Comparison of ENCODE assay signal across 15 mouse cellular contexts in the genomic region with DNA sequence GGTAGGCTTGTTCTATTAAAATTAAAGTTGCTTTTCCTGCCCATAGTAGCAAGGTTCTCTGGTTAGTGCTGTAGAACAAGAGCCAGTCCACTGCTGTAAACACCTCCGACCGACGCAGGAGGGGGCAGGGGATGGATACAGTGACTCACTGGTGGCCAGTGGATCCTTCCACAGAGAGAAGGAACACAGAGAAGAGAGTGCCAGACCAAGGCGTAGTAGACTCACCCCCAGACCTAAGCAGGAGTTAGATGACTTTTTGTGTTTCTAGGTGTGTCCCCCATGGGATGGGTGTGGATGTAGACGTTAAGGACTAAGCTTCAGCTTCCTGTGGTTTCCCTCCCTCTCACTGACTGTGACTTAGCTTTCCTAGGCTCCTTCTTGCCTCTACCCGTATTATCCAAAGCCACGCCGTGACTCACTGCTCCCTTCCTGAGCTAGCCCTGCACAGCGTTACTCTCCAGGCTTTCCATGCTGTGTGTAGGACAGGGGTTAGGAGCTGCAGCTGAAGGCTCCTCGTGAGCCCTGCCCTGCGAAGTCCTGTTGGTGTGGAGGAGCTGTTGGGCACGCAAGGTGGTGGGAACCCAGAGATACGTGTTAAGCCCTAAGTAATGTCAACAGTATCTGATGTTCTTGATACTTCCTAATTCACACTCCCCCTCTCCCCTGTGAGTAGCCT. TPM values are rescaled to one million over a fixed set of nuclear protein-coding genes. Genes with fewer than 3 reads are reported as not detected.
DNase-seq lines count a peak whose midpoint lies in the region; ATAC-seq and TF ChIP-seq lines count a peak whose summit lies in the region.
"Had no signal": no experiment of that assay in that cellular context is flagged by ENCODE, and none has a peak within 500 bp of the region (broad histone marks: within the 10 kb centered on the region; RNA-seq: fewer than 3 reads in every experiment).

No protein-coding gene starts in this region.

- no peaks in the 10 kb centered on the region for H3K27me3 ChIP-seq in heart, embryonic 12.5 days (replicated peaks)
- H3K27me3 ChIP-seq in megakaryocyte, embryonic 14.5 days (replicated peaks) = no peaks in the 10 kb centered on the region
- H3K27me3 ChIP-seq in myocyte (ENCODE audit: control insufficient read depth, insufficient read depth, insufficient read length) = no peaks in the 10 kb centered on the region
- H3K27me3 ChIP-seq: neural tube, embryonic 12.5 days had no signal

- no peaks in the 10 kb centered on the region for H3K36me3 ChIP-seq in heart, embryonic 12.5 days
- peaks cover 60% of the 10 kb centered on the region for H3K36me3 ChIP-seq in megakaryocyte, embryonic 14.5 days (replicated peaks; ENCODE audit: low read length)
- no peaks in the 10 kb centered on the region for H3K36me3 ChIP-seq in myocyte (ENCODE audit: control insufficient read depth, insufficient read depth)
- H3K36me3 ChIP-seq: neural tube, embryonic 12.5 days had no signal

- H3K9ac ChIP-seq in heart, embryonic 12.5 days = 0 out of 2 replicates have a peak overlapping the region, but pooled peaks have one; percentile 11
- H3K9ac ChIP-seq: neural tube, embryonic 12.5 days had no signal

- no peak overlapping the region for H3K4me2 ChIP-seq in heart, embryonic 12.5 days
- H3K4me2 ChIP-seq in myocyte (ENCODE audit: low read depth) = peak overlapping the region; percentile 72
- H3K4me2 ChIP-seq: neural tube, embryonic 12.5 days had no signal

- H3K4me3 ChIP-seq in heart, embryonic 12.5 days = no peak overlapping the region
- H3K4me3 ChIP-seq in megakaryocyte, embryonic 14.5 days (replicated peaks) = peak overlapping the region; percentile 82
- no peak overlapping the region for H3K4me3 ChIP-seq in myocyte
- H3K4me3 ChIP-seq: embryonic facial prominence, embryonic 10.5 days; neural tube, embryonic 12.5 days had no signal

- peak overlapping the region; percentile 56; the same call in 1 of the 2 replicates for H3K27ac ChIP-seq in heart, embryonic 12.5 days (ENCODE audit: poor library complexity, severe bottlenecking)
- H3K27ac ChIP-seq: embryonic facial prominence, embryonic 10.5 days; hindbrain, postnatal 0 days; neural tube, embryonic 12.5 days had no signal

- intact Hi-C loops in heart, postnatal 25 days (cut with DNase I) = no loop called here

- DNase-seq in heart, postnatal 25 days (ENCODE audit: low spot score) = no peak
- DNase-seq in frontal cortex, adult 2 months (ENCODE audit: extremely low spot score in 1 of 2, low spot score in 1 of 2) = no peak
- DNase-seq in layer of hippocampus, adult 8-10 months (ENCODE audit: low spot score in 2 of 2) = no peak
- DNase-seq: cerebellum, adult 11 months; gastrocnemius, postnatal 10 days; kidney, postnatal 4 days; thymus, adult 18-20 months had no signal

- H3K4me1 ChIP-seq in heart, embryonic 12.5 days (replicated peaks) = peaks cover 56% of the 10 kb centered on the region
- H3K4me1 ChIP-seq in megakaryocyte, embryonic 14.5 days = peaks cover 90% of the 10 kb centered on the region

- peak; percentile 37; the same call in 1 of the 2 replicates for ATAC-seq in heart, embryonic 12.5 days (ENCODE audit: insufficient number of reproducible peaks, low FRiP score)
- ATAC-seq in megakaryocyte, adult 5-6 weeks (ENCODE audit: poor library complexity, severe bottlenecking) = no peak
- ATAC-seq in common myeloid progenitor, adult 5-6 weeks (replicated peaks; ENCODE audit: low read depth, poor library complexity, severe bottlenecking) = peak; percentile 20; the same call in 1 of the 2 replicates
- ATAC-seq: hindbrain, postnatal 0 days had no signal

- peaks cover 79% of the 10 kb centered on the region for H3K79me2 ChIP-seq in myocyte (ENCODE audit: control insufficient read depth, insufficient read depth)

- no peaks in the 10 kb centered on the region for H3K9me3 ChIP-seq in heart, embryonic 12.5 days (replicated peaks)
- H3K9me3 ChIP-seq in megakaryocyte, embryonic 14.5 days = no peaks in the 10 kb centered on the region
- H3K9me3 ChIP-seq: embryonic facial prominence, embryonic 10.5 days; neural tube, embryonic 12.5 days had no signal

- H3ac ChIP-seq in myocyte (ENCODE audit: control insufficient read depth, insufficient read length) = no peak overlapping the region

- 51% methylated on average over 13 of the region's 13 CpGs for WGBS in heart, embryonic 12.5 days

- TF ChIP-seq POLR2A in myocyte (IDR thresholded peaks at IDR 0.05; ENCODE audit: insufficient read length, low read depth) = no peak

TF ChIP-seq in myocyte, 11 proteins besides CTCF, POLR2A, EP300 and RAD21:
- TF ChIP-seq MAX (IDR thresholded peaks at IDR 0.05; ENCODE audit: low read depth) (peak; percentile 66), CEBPB (IDR thresholded peaks at IDR 0.05; ENCODE audit: insufficient read depth, poor library complexity, severe bottlenecking) (no peak)

RNA-seq across cellular contexts. Expression of a gene that starts 52.6 kb away (rescaled TPM):
- polyA plus RNA-seq in heart, embryonic 12.5 days (2016; fragmentation: Nextera tagmentation; extraction: Ambion mirVana) = 10.0 and 10.8 TPM in 2 replicates
- 10 to 100 TPM; 29.9 to 30.8 TPM for total RNA-seq in heart, postnatal 25 days (2021)
- 3.6 and 10.3 TPM in 2 replicates for polyA plus RNA-seq in megakaryocyte, embryonic 14.5 days (2012; ENCODE audit: insufficient read depth, low replicate concordance)
- total RNA-seq in megakaryocyte, adult 5-6 weeks (2015) = 25.6 and 30.7 TPM in 2 replicates
- total RNA-seq in megakaryocyte, adult 5-6 weeks (2017) = 21.5 and 31.8 TPM in 2 replicates
- 33.1 and 49.7 TPM in 2 replicates for total RNA-seq in common myeloid progenitor, adult 5-6 weeks (2017)
- 7.4 TPM for polyA plus RNA-seq in myocyte (2012; fragmentation: generic; extraction: Trizol)
- 29.3 and 30.9 TPM in 2 replicates for polyA plus RNA-seq in frontal cortex, adult 2 months (2012; rRNA removed)
- 100 to 1,000 TPM in 3 of 4 experiments, 10 to 100 TPM in 1; 94.9 to 137 (median 109) TPM for total RNA-seq in layer of hippocampus, adult 8-10 months (2022)
